Mouse (Mus musculus) liver, embryonic 14.5 days (tissue): ENCODE results near the gene Chchd4. TPM values are rescaled to one million over a fixed set of nuclear protein-coding genes. Genes with fewer than 3 reads are reported as not detected.

ENCODE experiments used
- ATAC-seq: fragments of 200-750 bp; cut with Nextera tagmentation; 2 replicates; pipeline ENCODE4 v1.8.0; 2017; ENCODE audit warnings: moderate number of reproducible peaks, mild to moderate bottlenecking, moderate library complexity; ENCODE audit not compliant: insufficient read depth
- DNase-seq, 3 experiments: peaks; one replicate each; pipeline ENCODE4 v3.0.0-alpha.2; 2012 to 2013; ENCODE audit warnings: low read depth in 3 of 3, low spot score in 3 of 3
- H3K27ac ChIP-seq: fragments of 300-500 bp; sonication (generic); 2 replicates; pipeline ENCODE4 v1.5.1; 2014; ENCODE audit warnings: moderate library complexity, mild to moderate bottlenecking, control low read depth, inconsistent platforms
- H3K27me3 ChIP-seq: fragments of 300-500 bp; sonication (generic); 2 replicates; pipeline ENCODE4 v1.6.1; 2014; ENCODE audit warnings: mild to moderate bottlenecking, low read length, moderate library complexity; ENCODE audit not compliant: control insufficient read depth, insufficient read depth
- H3K36me3 ChIP-seq: fragments of 300-500 bp; sonication (generic); replicated peaks from 2 replicates; pipeline ENCODE4 v1.6.1; 2014; ENCODE audit warnings: low read depth; ENCODE audit not compliant: control insufficient read depth, insufficient read depth
- H3K4me1 ChIP-seq, 2 experiments: fragments of 200-500 bp in 1 of 2; fragments of 300-500 bp in 1 of 2; sonication (generic) in 1 of 2; replicated peaks; 2 replicates each; pipeline ENCODE4 v1.6.1; 2012 to 2014; ENCODE audit warnings: antibody characterized with exemption in 1 of 2, inconsistent platforms in 1 of 2, low read length in 1 of 2; ENCODE audit not compliant: control insufficient read depth in 2 of 2, insufficient read depth in 2 of 2
- H3K4me2 ChIP-seq: fragments of 300-500 bp; sonication (generic); 2 replicates; pipeline ENCODE4 v1.6.1; 2014; ENCODE audit warnings: low read depth, mild to moderate bottlenecking, control low read depth, moderate library complexity
- H3K4me3 ChIP-seq, 2 experiments: fragments of 200-500 bp in 1 of 2; fragments of 300-500 bp in 1 of 2; sonication (generic) in 1 of 2; 2 replicates each; pipeline ENCODE4 v1.5.1; 2012 to 2014; ENCODE audit warnings: low read depth in 2 of 2, low read length in 2 of 2, mild to moderate bottlenecking in 2 of 2, control low read depth in 1 of 2, inconsistent platforms in 1 of 2, moderate library complexity in 1 of 2; ENCODE audit not compliant: insufficient read depth in 1 of 2
- H3K9ac ChIP-seq: fragments of 300-500 bp; sonication (generic); replicated peaks from 2 replicates; pipeline ENCODE4 v1.6.1; 2014; ENCODE audit warnings: mild to moderate bottlenecking, control low read depth, moderate library complexity
- H3K9me3 ChIP-seq: fragments of 300-500 bp; sonication (generic); 2 replicates; pipeline ENCODE4 v1.6.1; 2016; ENCODE audit warnings: low read length, mixed read lengths; ENCODE audit not compliant: control insufficient read depth
- CTCF ChIP-seq: IDR thresholded peaks from 2 replicates; pipeline ENCODE4 v1.5.1; 2016; ENCODE audit warnings: antibody characterized with exemption, low read depth, control low read depth
- EP300 ChIP-seq: IDR thresholded peaks from 2 replicates; pipeline ENCODE4 v1.6.1; 2016; ENCODE audit warnings: antibody characterized with exemption, low read depth
- WGBS: fragments of 180-500 bp; shearing (Covaris S2); extraction: QIAGEN DNeasy Blood & Tissue Kit; methylation state at CpG from one replicate; pipeline ENCODE4 v1.1.7; 2014; ENCODE audit not compliant: insufficient replicate concordance; 5-methylcytosine and 5-hydroxymethylcytosine counted together
- polyA plus RNA-seq, 2 experiments: library from polyadenylated mRNA; depleted of rRNA in 1 of 2; stranded (reverse) in 1 of 2; unstranded in 1 of 2; fragments of >200 nt; fragmentation: Nextera tagmentation in 1 of 2; extraction: Ambion mirVana in 1 of 2; gene quantifications; 2 replicates each; pipeline versions ENCODE4 v1.2.1 to v1.2.3; 2012 to 2014

Chchd4 gene
- polyA plus RNA-seq, 2 experiments, result 6.6 to 14.9 TPM

- no peaks in the 10 kb centered on the region; the same call in 1 of the 2 replicates for H3K36me3 ChIP-seq
- H3K27ac ChIP-seq, result no peak overlapping the region
- H3K4me2 ChIP-seq, result no peak overlapping the region
- DNase-seq, result no peak
- H3K4me3 ChIP-seq, result no peak overlapping the region
- H3K4me1 ChIP-seq, result 0 out of 4 replicates have a peak, but pooled peaks cover 0 to 1% of the 10 kb centered on the region in 2 experiments
- ATAC-seq, result no peak
- 79% methylated on average over 10 of the region's 10 CpGs for WGBS
- no peak overlapping the region for H3K9ac ChIP-seq
- H3K27me3 ChIP-seq, result no peaks in the 10 kb centered on the region
- TF ChIP-seq EP300, result no peak
- no peak for TF ChIP-seq CTCF
- no peaks in the 10 kb centered on the region for H3K9me3 ChIP-seq
These were observed 16.5 kb upstream of the Chchd4 start for GRCm38 (mm10) chr6:91489872-91490271.

DNA sequence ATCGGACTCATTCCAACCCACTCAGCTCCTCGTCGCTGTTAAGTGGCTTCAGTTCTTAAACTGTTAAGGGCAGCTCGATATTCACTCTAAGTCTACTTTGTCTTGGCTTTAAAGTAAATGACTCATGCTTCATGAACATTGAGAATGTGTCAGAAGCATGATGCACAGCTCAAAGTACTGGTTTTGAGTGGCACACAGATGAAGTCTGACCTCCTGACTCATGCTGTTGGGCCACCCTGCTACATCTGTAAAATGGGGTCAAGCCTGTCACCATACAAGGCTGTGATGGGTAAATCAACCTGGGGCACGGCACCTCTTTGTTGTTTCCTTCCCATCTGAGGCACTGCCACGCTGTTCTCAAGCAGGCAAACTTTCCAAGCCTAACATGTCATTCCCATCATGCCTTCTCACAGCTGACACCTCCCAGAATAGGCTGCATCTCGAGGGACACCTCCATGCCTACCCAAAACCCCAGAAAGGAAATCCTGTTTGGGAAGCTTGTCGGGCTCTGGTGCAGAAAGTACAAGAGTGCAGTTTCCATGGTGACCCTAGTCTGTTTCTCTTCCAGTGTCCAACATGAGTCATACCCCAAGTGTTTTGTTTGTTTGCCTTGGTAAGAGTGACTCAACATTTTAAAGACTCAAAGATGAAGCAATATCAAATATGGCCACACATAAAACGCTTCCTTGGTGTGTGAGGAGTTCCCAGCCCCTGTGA, 15.3 kb upstream of the Chchd4 start:
- DNase-seq (peak in 1 of 3 experiments; percentile 42), ATAC-seq (no peak)
- H3K9ac ChIP-seq, result no peak overlapping the region
- TF ChIP-seq CTCF, result no peak
- TF ChIP-seq EP300, result no peak
- no peaks in the 10 kb centered on the region for H3K27me3 ChIP-seq
- H3K4me3 ChIP-seq, result no peak overlapping the region
- H3K4me1 ChIP-seq, result 0 out of 4 replicates have a peak, but pooled peaks cover 0 to 1% of the 10 kb centered on the region in 2 experiments
- WGBS, result 56% methylated on average over 9 of the region's 9 CpGs
- no peak overlapping the region for H3K4me2 ChIP-seq
- H3K9me3 ChIP-seq, result no peaks in the 10 kb centered on the region
- H3K36me3 ChIP-seq, result no peaks in the 10 kb centered on the region; the same call in 1 of the 2 replicates
- no peak overlapping the region for H3K27ac ChIP-seq

DNA sequence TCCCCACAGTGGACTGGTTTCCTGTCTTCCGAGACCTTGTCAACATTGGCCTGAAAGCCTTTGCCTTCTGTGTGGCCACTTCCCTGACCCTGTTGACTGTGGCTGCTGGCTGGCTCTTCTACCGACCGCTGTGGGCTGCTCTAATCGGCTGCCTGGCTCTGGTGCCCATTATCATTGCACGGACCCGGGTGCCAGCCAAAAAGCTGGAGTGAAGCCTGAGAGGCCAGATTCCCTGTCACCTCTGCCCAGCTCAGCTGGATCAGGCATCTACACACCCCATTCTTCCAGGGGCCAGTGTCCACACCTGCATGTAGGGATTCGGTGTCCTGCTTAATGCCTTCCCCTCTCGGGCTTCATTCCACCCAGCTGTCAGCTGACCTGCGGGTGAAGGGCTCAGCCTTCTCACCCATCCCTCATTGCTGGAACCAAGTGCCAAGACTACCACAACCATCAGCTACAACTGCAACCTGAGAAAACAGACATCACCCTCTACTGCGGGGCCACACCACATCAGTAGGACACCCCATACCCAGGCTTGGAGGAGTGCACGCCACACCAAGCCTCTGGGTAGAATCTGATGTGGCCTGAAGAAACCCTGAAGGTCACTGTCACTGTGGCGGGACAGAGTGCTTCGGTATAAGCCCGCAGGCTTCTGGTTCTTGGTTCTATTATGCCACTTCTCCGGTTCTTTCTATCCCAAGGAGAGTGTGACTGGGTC, 13.5 kb upstream of the Chchd4 start:
- peaks cover 4% of the 10 kb centered on the region for H3K36me3 ChIP-seq

DNA sequence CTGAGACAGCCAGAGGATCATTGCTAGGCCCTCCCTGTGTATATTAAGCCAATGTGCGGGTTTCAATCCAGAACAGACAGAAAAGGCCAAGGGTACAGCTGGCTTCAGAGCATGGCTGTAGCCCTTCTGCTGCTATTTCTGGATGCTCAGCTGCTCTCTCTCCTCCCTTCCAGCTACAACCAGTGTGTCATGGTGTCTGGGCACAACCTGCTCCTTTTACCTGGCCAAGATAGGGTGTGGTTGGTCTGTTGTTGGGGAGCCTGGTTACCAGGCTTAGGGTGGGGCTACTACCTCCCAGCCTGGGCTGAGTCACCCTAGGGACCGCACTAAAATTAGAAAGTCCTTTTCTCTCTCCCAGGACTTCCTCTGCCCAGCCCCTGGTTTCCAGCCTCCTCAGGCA, 10.0 kb upstream of the Chchd4 start:
- WGBS, result 67% methylated on average over 2 of the region's 2 CpGs
- no peaks in the 10 kb centered on the region for H3K9me3 ChIP-seq
- TF ChIP-seq EP300 (no peak), CTCF (no peak)
- no peak overlapping the region for H3K4me2 ChIP-seq
- no peaks in the 10 kb centered on the region for H3K4me1 ChIP-seq
- H3K27me3 ChIP-seq, result no peaks in the 10 kb centered on the region
- no peak for DNase-seq
- no peak for ATAC-seq
- peaks cover 13% of the 10 kb centered on the region for H3K36me3 ChIP-seq
- H3K9ac ChIP-seq, result no peak overlapping the region
- H3K27ac ChIP-seq, result no peak overlapping the region
- no peak overlapping the region for H3K4me3 ChIP-seq

More for the DNA sequence above, 13.5 kb upstream of the Chchd4 start:
- Histone ChIP-seq H3K4me3 (no peak overlapping the region), H3K4me2 (no peak overlapping the region), H3K27me3 (no peaks in the 10 kb centered on the region), H3K4me1 (0 out of 4 replicates have a peak, but pooled peaks cover 0 to 1% of the 10 kb centered on the region in 2 experiments), H3K9ac (no peak overlapping the region), H3K27ac (no peak overlapping the region), H3K9me3 (no peaks in the 10 kb centered on the region)
- 79% methylated on average over 15 of the region's 15 CpGs for WGBS
- DNase-seq, result no peak
- no peak for ATAC-seq
- no peak for TF ChIP-seq EP300
- no peak for TF ChIP-seq CTCF

- H3K27me3 ChIP-seq, result no peaks in the 10 kb centered on the region
- no peak overlapping the region for H3K27ac ChIP-seq
- no peak overlapping the region for H3K4me3 ChIP-seq
- DNase-seq (no peak), ATAC-seq (no peak)
- H3K9me3 ChIP-seq, result no peaks in the 10 kb centered on the region
- peaks cover 3 to 16% of the 10 kb centered on the region in 2 experiments; a peak in 3 of 4 replicates for H3K4me1 ChIP-seq
- H3K36me3 ChIP-seq, result peaks cover 9% of the 10 kb centered on the region
- TF ChIP-seq EP300 (no peak), CTCF (no peak)
- WGBS, result 85% methylated on average over 2 of the region's 2 CpGs
- no peak overlapping the region for H3K4me2 ChIP-seq
- no peak overlapping the region for H3K9ac ChIP-seq
These were observed 3.2 kb upstream of the Chchd4 start for GRCm38 (mm10) chr6:91476541-91476940.
